Mouse (Mus musculus) forebrain, embryonic 10.5 days (tissue): Measurements from ENCODE around the gene Chl1. TPM values are rescaled to one million over a fixed set of nuclear protein-coding genes. Genes with fewer than 3 reads are reported as not detected.

Experiments
- DNase-seq: peaks from one replicate; pipeline ENCODE4 v3.0.0-alpha.2; 2017; ENCODE audit warnings: low spot score; ENCODE audit errors: extremely low spot score
- H3K27ac ChIP-seq: fragments of 300-500 bp; sonication (generic); 2 replicates; pipeline ENCODE4 v1.5.1; 2016; ENCODE audit warnings: mild to moderate bottlenecking
- H3K27me3 ChIP-seq: fragments of 300-500 bp; sonication (generic); 2 replicates; pipeline ENCODE4 v1.6.1; 2016; ENCODE audit warnings: mild to moderate bottlenecking; ENCODE audit not compliant: poor library complexity, severe bottlenecking
- H3K36me3 ChIP-seq: fragments of 300-500 bp; sonication (generic); replicated peaks from 2 replicates; pipeline ENCODE4 v1.6.1; 2016; ENCODE audit warnings: mild to moderate bottlenecking, moderate library complexity
- H3K4me1 ChIP-seq: fragments of 300-500 bp; sonication (generic); 2 replicates; pipeline ENCODE4 v1.6.1; 2016
- H3K4me3 ChIP-seq: fragments of 300-500 bp; sonication (generic); 2 replicates; pipeline ENCODE4 v1.5.1; 2016; ENCODE audit warnings: mild to moderate bottlenecking, moderate library complexity
- H3K9me3 ChIP-seq: fragments of 300-500 bp; sonication (generic); 2 replicates; pipeline ENCODE4 v1.6.1; 2016; ENCODE audit warnings: mild to moderate bottlenecking, moderate library complexity
- WGBS: fragments of 180-500 bp; shearing (Covaris S2); methylation state at CpG from one replicate; pipeline ENCODE4 v1.1.7; 2016; 5-methylcytosine and 5-hydroxymethylcytosine counted together
- polyA plus RNA-seq: library from polyadenylated mRNA; unstranded; fragments of >200 nt; fragmentation: Nextera tagmentation; extraction: Ambion mirVana; gene quantifications from 2 replicates; pipeline ENCODE4 v1.2.1, GENCODE M21; 2016

Chl1 gene
- polyA plus RNA-seq, 1 experiment from 2014 or later: 1.6 TPM

DNA sequence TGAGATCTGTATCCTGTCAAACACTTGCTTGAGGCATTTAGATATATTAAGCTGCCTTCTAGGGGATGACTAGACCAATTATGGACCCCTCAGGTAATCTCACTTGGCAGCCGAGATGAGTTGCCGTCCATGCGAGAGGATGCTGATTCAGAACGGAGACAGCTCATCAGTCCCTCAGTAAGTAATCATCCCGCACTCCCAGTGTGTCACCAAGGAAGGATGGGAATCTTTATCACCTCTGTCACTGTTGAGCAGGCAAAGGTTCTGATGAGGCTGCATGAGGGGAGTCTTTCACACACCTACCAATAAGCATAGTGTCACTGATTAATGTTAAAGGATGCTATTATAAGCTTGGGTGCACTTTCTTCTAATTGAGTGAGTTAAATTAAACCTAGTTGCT lies 270.7 kb downstream of the Chl1 start:
- no peak for DNase-seq
- Histone ChIP-seq H3K4me3 (no peak overlapping the region), H3K36me3 (no peaks in the 10 kb centered on the region), H3K27ac (no peak overlapping the region), H3K9me3 (no peaks in the 10 kb centered on the region), H3K4me1 (no peaks in the 10 kb centered on the region), H3K27me3 (no peaks in the 10 kb centered on the region)
- WGBS: 89% methylated on average over 5 of the region's 5 CpGs

GRCm38 (mm10) chr6:103791077-103791632 lies 280.8 kb downstream of the Chl1 start:
- Histone ChIP-seq H3K27me3 (no peaks in the 10 kb centered on the region), H3K4me3 (no peak overlapping the region), H3K27ac (no peak overlapping the region), H3K9me3 (no peaks in the 10 kb centered on the region), H3K36me3 (no peaks in the 10 kb centered on the region), H3K4me1 (no peaks in the 10 kb centered on the region)
- WGBS: 76% methylated on average over 2 of the region's 2 CpGs
- no peak for DNase-seq

GRCm38 (mm10) chr6:103795241-103795640 lies 284.9 kb downstream of the Chl1 start:
- no peak for DNase-seq
- no peaks in the 10 kb centered on the region for H3K27me3 ChIP-seq
- H3K4me1 ChIP-seq: no peaks in the 10 kb centered on the region
- H3K9me3 ChIP-seq: no peaks in the 10 kb centered on the region
- WGBS: 92% methylated on average over 1 of the region's 1 CpGs
- no peak overlapping the region for H3K27ac ChIP-seq
- H3K4me3 ChIP-seq: no peak overlapping the region
- no peaks in the 10 kb centered on the region for H3K36me3 ChIP-seq
